Mouse (Mus musculus) limb, embryonic 11.5 days (tissue): ENCODE data around the gene Gm10964. TPM values are rescaled to one million over a fixed set of nuclear protein-coding genes. Genes with fewer than 3 reads are reported as not detected.

ENCODE experiments used
- ATAC-seq: fragments of 200-750 bp; cut with Nextera tagmentation; 2 replicates; pipeline ENCODE4 v1.8.0; 2017; ENCODE audit warnings: low read depth; ENCODE audit not compliant: insufficient number of reproducible peaks, low FRiP score, low TSS enrichment
- DNase-seq: peaks from one replicate; pipeline ENCODE4 v3.0.0-alpha.2; 2015; ENCODE audit warnings: low spot score
- H3K27ac ChIP-seq: fragments of 300-500 bp; sonication (generic); replicated peaks from 2 replicates; pipeline ENCODE4 v1.5.1; 2014; ENCODE audit warnings: low read depth, mild to moderate bottlenecking, low read length
- H3K27me3 ChIP-seq: fragments of 300-500 bp; sonication (generic); 2 replicates; pipeline ENCODE4 v1.6.1; 2014; ENCODE audit warnings: mild to moderate bottlenecking, low read length, mixed read lengths; ENCODE audit not compliant: control insufficient read depth, insufficient read depth
- H3K36me3 ChIP-seq: fragments of 300-500 bp; sonication (generic); 2 replicates; pipeline ENCODE4 v1.6.1; 2014; ENCODE audit warnings: mild to moderate bottlenecking, low read length, moderate library complexity, mixed read lengths; ENCODE audit not compliant: control insufficient read depth, insufficient read depth
- H3K4me1 ChIP-seq: fragments of 300-500 bp; sonication (generic); 2 replicates; pipeline ENCODE4 v1.6.1; 2014; ENCODE audit warnings: low read length, mixed read lengths; ENCODE audit not compliant: control insufficient read depth, insufficient read depth
- H3K4me2 ChIP-seq: fragments of 300-500 bp; sonication (generic); 2 replicates; pipeline ENCODE4 v1.6.1; 2014; ENCODE audit warnings: low read depth, mild to moderate bottlenecking, moderate library complexity; ENCODE audit not compliant: severe bottlenecking
- H3K4me3 ChIP-seq: fragments of 300-500 bp; sonication (generic); 2 replicates; pipeline ENCODE4 v1.5.1; 2014; ENCODE audit warnings: low read depth, low read length
- H3K9ac ChIP-seq: fragments of 300-500 bp; sonication (generic); 2 replicates; pipeline ENCODE4 v1.6.1; 2014; ENCODE audit warnings: mild to moderate bottlenecking, low read length
- H3K9me3 ChIP-seq: fragments of 300-500 bp; sonication (generic); 2 replicates; pipeline ENCODE4 v1.6.1; 2016; ENCODE audit warnings: low read length; ENCODE audit not compliant: control insufficient read depth
- WGBS: fragments of 180-500 bp; shearing (Covaris S2); extraction: QIAGEN DNeasy Blood & Tissue Kit; methylation state at CpG from one replicate; pipeline ENCODE4 v1.1.7; 2014; 5-methylcytosine and 5-hydroxymethylcytosine counted together
- polyA plus RNA-seq: library from polyadenylated mRNA; unstranded; fragments of >200 nt; fragmentation: Nextera tagmentation; extraction: Ambion mirVana; gene quantifications from 2 replicates; pipeline ENCODE4 v1.2.1, GENCODE M21; 2014

The Gm10964 gene
- polyA plus RNA-seq, 1 experiment from 2014 or later: not detected

DNA sequence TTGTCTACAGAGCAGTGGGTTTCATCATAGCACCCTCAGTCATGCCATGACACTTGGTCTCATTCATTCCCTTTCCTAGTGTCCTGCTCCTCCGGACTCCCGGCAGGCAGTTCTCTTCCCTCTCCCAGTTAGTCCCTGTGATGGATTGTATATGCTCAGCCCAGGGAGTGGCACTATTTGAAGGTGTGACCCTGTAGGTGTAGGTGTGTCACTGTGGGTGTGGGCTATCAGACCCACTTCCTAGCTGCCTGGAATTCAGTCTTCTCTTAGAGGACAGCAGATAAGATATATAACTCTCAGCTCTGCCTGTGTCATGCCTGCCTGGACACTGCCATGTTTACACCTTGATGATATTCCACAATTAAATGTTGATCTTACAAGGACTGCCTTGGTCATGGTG is 17.8 kb downstream of the Gm10964 start:
- H3K27me3 ChIP-seq: no peaks in the 10 kb centered on the region
- no peak overlapping the region for H3K4me2 ChIP-seq
- H3K36me3 ChIP-seq: peaks cover 10% of the 10 kb centered on the region; the same call in 1 of the 2 replicates
- DNase-seq (no peak), ATAC-seq (no peak)
- no peak overlapping the region for H3K27ac ChIP-seq
- no peak overlapping the region for H3K9ac ChIP-seq
- WGBS: 96% methylated on average over 2 of the region's 2 CpGs
- no peaks in the 10 kb centered on the region for H3K4me1 ChIP-seq
- H3K4me3 ChIP-seq: no peak overlapping the region
- H3K9me3 ChIP-seq: no peaks in the 10 kb centered on the region

DNA sequence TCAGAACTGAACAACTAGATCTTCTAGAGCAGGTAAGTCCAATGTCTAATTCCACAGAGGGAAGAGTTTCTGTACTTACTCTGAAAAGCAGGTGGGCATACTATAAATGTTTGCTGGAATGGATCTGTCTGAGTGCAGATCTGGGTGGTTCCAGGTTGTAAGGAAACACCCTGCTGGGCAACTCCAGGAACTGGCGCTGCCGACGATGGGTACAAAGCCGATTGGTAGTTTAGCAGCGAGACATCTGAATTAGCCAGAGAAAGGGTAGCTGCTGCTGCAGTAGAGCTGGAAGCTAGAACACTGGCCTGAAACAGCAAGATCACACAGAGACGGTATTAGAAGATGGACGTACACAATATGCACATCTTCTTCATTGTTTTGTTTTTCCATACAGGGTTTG is 19.3 kb downstream of the Gm10964 start:
- no peaks in the 10 kb centered on the region for H3K27me3 ChIP-seq
- H3K4me2 ChIP-seq: no peak overlapping the region
- H3K4me1 ChIP-seq: no peaks in the 10 kb centered on the region
- no peak overlapping the region for H3K4me3 ChIP-seq
- WGBS: 84% methylated on average over 7 of the region's 7 CpGs
- no peaks in the 10 kb centered on the region for H3K9me3 ChIP-seq
- ATAC-seq (no peak), DNase-seq (no peak)
- H3K9ac ChIP-seq: no peak overlapping the region
- H3K36me3 ChIP-seq: peaks cover 14% of the 10 kb centered on the region; the same call in 1 of the 2 replicates
- H3K27ac ChIP-seq: no peak overlapping the region

DNA sequence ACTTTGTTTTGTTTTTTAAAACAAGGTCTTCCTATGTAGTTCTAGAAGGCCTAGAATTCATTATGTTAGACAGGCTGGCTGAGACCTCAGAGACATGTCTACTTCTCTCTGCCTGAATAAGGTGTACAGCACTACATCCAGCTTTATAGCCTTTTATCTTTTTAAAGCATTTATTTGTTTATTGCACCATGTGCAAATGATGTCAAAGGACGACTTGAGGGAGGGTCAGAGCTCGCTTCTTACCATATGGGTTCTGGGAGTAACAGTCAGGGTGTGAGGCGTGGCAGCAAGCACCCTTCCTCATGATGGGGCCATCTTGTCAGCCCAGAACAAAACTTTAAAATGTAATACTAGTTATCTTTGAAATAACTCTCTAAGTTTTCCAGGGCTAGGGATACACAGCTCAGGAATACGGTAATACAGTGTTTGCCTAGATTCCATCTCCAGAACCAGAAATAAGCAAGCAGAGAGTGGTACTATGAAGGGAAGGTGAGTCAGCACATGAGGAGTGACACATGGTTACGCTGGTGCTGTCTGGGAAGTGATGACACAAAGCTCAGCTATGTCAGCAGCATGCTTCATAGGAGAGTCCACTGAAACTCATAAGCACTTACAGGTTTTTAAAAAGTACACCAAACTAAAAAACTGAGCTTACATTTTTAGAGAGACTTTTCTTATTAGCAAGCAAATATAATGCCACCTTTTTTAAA is 20.2 kb downstream of the Gm10964 start:
- no peak for ATAC-seq
- H3K4me1 ChIP-seq: no peaks in the 10 kb centered on the region
- no peak overlapping the region for H3K27ac ChIP-seq
- peaks cover 14% of the 10 kb centered on the region; the same call in 1 of the 2 replicates for H3K36me3 ChIP-seq
- H3K4me2 ChIP-seq: no peak overlapping the region
- H3K4me3 ChIP-seq: no peak overlapping the region
- no peaks in the 10 kb centered on the region for H3K9me3 ChIP-seq
- no peak overlapping the region for H3K9ac ChIP-seq
- no peaks in the 10 kb centered on the region for H3K27me3 ChIP-seq
- DNase-seq: no peak
- 80% methylated on average over 5 of the region's 5 CpGs for WGBS

DNA sequence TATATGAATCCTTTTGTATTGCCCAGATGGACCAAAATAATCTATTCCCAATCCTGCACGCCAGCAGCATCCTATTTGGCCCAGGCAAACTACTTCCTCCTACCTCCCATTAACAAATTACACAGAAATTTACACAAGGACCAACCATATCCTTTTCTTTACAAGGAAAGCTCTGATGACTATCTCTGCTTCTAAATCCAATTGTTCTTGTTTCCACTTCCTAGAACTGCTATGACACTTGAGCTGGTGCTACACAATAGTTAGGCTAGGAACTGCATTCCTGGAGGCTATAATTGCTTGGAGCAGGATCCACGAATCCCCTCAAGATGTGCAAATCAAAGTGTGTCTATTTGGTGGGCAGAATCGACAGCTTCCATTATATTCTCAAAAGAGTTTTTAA is 27.6 kb downstream of the Gm10964 start:
- 87% methylated on average over 3 of the region's 3 CpGs for WGBS
- Histone ChIP-seq H3K27me3 (no peaks in the 10 kb centered on the region), H3K4me2 (no peak overlapping the region), H3K27ac (no peak overlapping the region), H3K9ac (no peak overlapping the region), H3K9me3 (no peaks in the 10 kb centered on the region), H3K36me3 (peaks cover 8% of the 10 kb centered on the region; the same call in 1 of the 2 replicates), H3K4me3 (no peak overlapping the region), H3K4me1 (no peaks in the 10 kb centered on the region)
- ATAC-seq (no peak), DNase-seq (no peak)

DNA sequence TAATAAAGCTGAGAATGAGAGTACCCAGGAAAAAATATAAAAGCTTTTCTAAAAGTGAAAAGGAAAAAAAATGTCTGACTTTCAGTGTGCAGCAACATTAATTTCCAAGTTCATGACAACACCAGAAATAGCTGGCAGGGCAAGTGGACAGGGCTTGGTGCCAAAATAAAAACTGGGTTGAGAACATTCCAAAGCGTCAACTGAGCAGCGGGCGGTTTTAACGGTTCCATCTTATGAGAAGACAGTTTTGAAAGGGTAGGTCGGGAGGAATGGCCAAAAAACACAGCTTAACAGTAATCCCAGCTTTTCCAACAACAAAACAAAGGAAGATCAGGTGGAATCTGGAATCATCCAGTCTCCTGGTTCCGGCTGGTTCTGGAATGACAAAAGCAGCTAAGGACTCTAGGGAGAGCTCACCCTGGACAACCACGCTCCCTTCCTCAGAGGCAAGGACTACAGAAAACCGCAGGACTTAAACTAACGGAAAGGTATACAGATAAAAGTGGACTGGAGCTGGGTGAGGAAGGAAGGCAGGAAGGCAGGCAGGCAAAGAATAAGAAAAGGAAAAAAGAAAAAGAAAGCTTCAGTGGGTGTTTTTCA is 32.5 kb downstream of the Gm10964 start:
- no peak overlapping the region for H3K9ac ChIP-seq
- DNase-seq (no peak), ATAC-seq (no peak)
- no peaks in the 10 kb centered on the region for H3K9me3 ChIP-seq
- H3K36me3 ChIP-seq: no peaks in the 10 kb centered on the region; the same call in 1 of the 2 replicates
- H3K27me3 ChIP-seq: no peaks in the 10 kb centered on the region
- H3K4me1 ChIP-seq: no peaks in the 10 kb centered on the region
- H3K4me2 ChIP-seq: no peak overlapping the region
- no peak overlapping the region for H3K27ac ChIP-seq
- WGBS: 91% methylated on average over 9 of the region's 9 CpGs
- H3K4me3 ChIP-seq: no peak overlapping the region

DNA sequence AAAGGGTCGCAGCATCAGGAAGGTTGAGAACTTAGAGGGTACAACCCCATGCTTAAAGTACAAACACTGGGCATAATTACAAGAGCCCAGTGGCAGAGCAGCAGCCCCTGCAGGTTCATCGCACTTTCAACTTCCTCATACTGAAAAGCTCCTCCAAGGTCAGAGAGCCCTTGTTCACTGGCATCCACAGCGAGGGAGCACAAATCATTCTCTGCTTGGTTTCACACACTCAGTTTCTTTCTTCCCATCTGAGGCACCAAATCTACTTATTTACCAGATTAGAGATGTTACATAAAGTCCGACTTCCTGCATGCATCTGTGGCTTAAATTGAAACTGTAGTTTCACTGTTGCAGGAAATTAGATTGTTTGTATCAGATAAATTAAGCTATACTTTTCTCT is 33.7 kb downstream of the Gm10964 start:
- DNase-seq: no peak
- H3K9ac ChIP-seq: no peak overlapping the region
- no peaks in the 10 kb centered on the region for H3K9me3 ChIP-seq
- no peak overlapping the region for H3K4me2 ChIP-seq
- peaks cover 7% of the 10 kb centered on the region; the same call in 1 of the 2 replicates for H3K36me3 ChIP-seq
- 88% methylated on average over 4 of the region's 4 CpGs for WGBS
- no peaks in the 10 kb centered on the region for H3K4me1 ChIP-seq
- no peak overlapping the region for H3K27ac ChIP-seq
- H3K27me3 ChIP-seq: no peaks in the 10 kb centered on the region
- no peak overlapping the region for H3K4me3 ChIP-seq
- ATAC-seq: no peak

DNA sequence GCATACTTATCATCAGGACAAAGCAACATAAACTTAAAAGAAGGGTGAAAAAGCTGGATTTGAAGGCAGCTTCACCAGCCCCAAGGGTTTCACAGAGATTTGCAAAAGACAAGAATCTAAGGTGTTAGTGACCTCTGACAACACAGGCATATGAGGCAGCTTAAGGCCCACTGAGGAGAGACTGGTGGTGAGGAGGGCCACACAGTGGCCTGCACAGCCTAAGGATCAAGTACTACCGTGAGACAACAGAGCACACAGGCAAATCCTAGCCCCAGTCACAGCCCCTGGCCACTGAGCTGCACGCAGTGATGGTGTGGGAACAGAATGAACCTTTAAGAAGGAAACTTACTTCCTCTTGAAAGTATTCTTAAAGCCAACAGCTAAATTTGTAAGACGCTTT is 34.3 kb downstream of the Gm10964 start:
- WGBS: 90% methylated on average over 3 of the region's 3 CpGs
- no peaks in the 10 kb centered on the region for H3K27me3 ChIP-seq
- H3K9ac ChIP-seq: no peak overlapping the region
- ATAC-seq: no peak
- DNase-seq: no peak
- no peak overlapping the region for H3K4me3 ChIP-seq
- H3K36me3 ChIP-seq: peaks cover 8% of the 10 kb centered on the region; the same call in 1 of the 2 replicates
- no peak overlapping the region for H3K4me2 ChIP-seq
- H3K27ac ChIP-seq: no peak overlapping the region
- H3K9me3 ChIP-seq: no peaks in the 10 kb centered on the region
- H3K4me1 ChIP-seq: no peaks in the 10 kb centered on the region

DNA sequence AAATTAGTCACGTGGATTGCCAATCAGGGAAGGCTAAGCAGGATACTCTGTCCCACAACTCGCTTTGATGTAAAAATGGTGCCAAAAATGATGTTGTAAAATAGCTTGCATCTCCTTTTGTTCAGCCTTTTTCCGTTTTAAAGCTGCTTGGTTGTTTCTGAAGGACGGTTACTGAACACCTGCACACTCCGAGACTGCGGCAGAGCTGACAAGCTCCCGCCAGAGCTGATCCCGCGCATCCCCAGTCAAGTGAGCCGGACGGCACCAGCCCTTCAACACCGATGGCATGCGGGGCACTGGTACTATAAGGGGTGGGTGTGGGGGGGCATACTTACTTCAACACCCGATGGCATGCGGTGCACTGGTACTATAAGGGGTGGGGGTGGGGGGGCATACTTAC is 34.8 kb downstream of the Gm10964 start:
- Histone ChIP-seq H3K27me3 (no peaks in the 10 kb centered on the region), H3K4me1 (no peaks in the 10 kb centered on the region), H3K4me3 (no peak overlapping the region), H3K4me2 (no peak overlapping the region), H3K9ac (no peak overlapping the region), H3K27ac (no peak overlapping the region), H3K9me3 (no peaks in the 10 kb centered on the region), H3K36me3 (peaks cover 8% of the 10 kb centered on the region; the same call in 1 of the 2 replicates)
- DNase-seq: no peak
- ATAC-seq: no peak
- 93% methylated on average over 15 of the region's 15 CpGs for WGBS
